Mouse (Mus musculus) hindbrain, embryonic 11.5 days (tissue): Measurements from ENCODE around the gene Bub3. TPM values are rescaled to one million over a fixed set of nuclear protein-coding genes. Genes with fewer than 3 reads are reported as not detected.
A peak's percentile ranks its signal among the peaks of the same experiment; 100 is the strongest.

Source experiments
- ATAC-seq: fragments of 200-750 bp; cut with Nextera tagmentation; 2 replicates; pipeline ENCODE4 v1.8.0; 2017; ENCODE audit warnings: mild to moderate bottlenecking, moderate TSS enrichment, moderate library complexity; ENCODE audit not compliant: low FRiP score
- DNase-seq: peaks from one replicate; pipeline ENCODE4 v3.0.0-alpha.2; 2015; ENCODE audit warnings: low spot score
- H3K27ac ChIP-seq: fragments of 300-500 bp; sonication (generic); 2 replicates; pipeline ENCODE4 v1.5.1; 2014; ENCODE audit warnings: mild to moderate bottlenecking, low read depth, low read length
- H3K27me3 ChIP-seq: fragments of 300-500 bp; sonication (generic); 2 replicates; pipeline ENCODE4 v1.6.1; 2014; ENCODE audit warnings: mild to moderate bottlenecking, low read length, moderate library complexity, mixed read lengths; ENCODE audit not compliant: control insufficient read depth, insufficient read depth
- H3K36me3 ChIP-seq: fragments of 300-500 bp; sonication (generic); 2 replicates; pipeline ENCODE4 v1.6.1; 2014; ENCODE audit warnings: mild to moderate bottlenecking, low read length, moderate library complexity, mixed read lengths; ENCODE audit not compliant: control insufficient read depth, insufficient read depth
- H3K4me1 ChIP-seq: fragments of 300-500 bp; sonication (generic); replicated peaks from 2 replicates; pipeline ENCODE4 v1.6.1; 2014; ENCODE audit warnings: low read length, mixed read lengths; ENCODE audit not compliant: control insufficient read depth, insufficient read depth
- H3K4me2 ChIP-seq: fragments of 300-500 bp; sonication (generic); replicated peaks from 2 replicates; pipeline ENCODE4 v1.6.1; 2014; ENCODE audit warnings: mild to moderate bottlenecking, low read depth, low read length
- H3K4me3 ChIP-seq: fragments of 300-500 bp; sonication (generic); 2 replicates; pipeline ENCODE4 v1.5.1; 2014; ENCODE audit warnings: low read depth, low read length
- H3K9ac ChIP-seq: fragments of 300-500 bp; sonication (generic); 2 replicates; pipeline ENCODE4 v1.6.1; 2014; ENCODE audit warnings: low read depth, low read length
- H3K9me3 ChIP-seq: fragments of 300-500 bp; sonication (generic); 2 replicates; pipeline ENCODE4 v1.6.1; 2016; ENCODE audit warnings: low read length; ENCODE audit not compliant: control insufficient read depth
- WGBS: fragments of 180-500 bp; shearing (Covaris S2); extraction: QIAGEN DNeasy Blood & Tissue Kit; methylation state at CpG from one replicate; pipeline ENCODE4 v1.1.7; 2014; 5-methylcytosine and 5-hydroxymethylcytosine counted together
- polyA plus RNA-seq: library from polyadenylated mRNA; unstranded; fragments of >200 nt; fragmentation: Nextera tagmentation; extraction: Ambion mirVana; gene quantifications from 2 replicates; pipeline ENCODE4 v1.2.1, GENCODE M21; 2014

The Bub3 gene
- polyA plus RNA-seq, 1 experiment from 2014 or later: 278 TPM

DNA sequence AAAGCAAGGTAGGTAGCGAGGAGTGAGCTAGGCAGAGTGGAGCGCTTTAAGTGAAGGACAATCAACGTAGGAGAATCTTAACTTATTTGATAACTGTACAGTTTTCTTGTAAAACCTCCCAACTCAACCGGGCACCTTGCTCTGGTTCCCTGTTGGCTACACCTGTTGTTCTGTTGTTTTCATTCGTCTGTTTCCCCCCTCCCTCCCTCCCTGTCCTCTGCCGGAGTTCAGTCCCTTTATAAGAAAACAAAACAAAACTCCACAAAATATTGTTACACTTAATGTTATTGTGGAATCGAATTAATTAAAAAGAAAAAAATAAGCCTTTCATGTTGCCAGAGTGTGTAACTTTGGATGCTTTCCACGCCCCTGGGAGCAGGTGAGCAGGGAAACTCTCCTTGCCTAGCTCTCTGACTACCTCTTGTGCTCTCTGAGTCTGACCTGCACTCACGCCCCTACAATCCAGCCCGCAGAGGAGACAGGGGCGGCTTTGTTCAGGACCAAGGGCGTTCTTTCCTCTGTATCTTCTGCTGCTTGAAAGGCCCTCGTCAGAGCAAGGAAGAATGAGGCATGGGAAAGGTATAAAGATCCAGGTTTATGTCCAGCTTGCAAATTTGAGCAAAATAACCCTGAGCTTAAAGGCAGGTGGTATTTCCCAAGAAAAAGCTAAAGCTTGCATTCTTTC is 14.2 kb upstream of the Bub3 start:
- Histone ChIP-seq H3K9ac (no peak overlapping the region), H3K4me1 (peaks cover 19% of the 10 kb centered on the region), H3K4me2 (0 out of 2 replicates have a peak overlapping the region, but pooled peaks have one; percentile 4), H3K9me3 (no peaks in the 10 kb centered on the region), H3K4me3 (no peak overlapping the region), H3K27me3 (peaks cover 96% of the 10 kb centered on the region), H3K36me3 (no peaks in the 10 kb centered on the region), H3K27ac (no peak overlapping the region)
- ATAC-seq: no peak
- WGBS: 2% methylated on average over 13 of the region's 13 CpGs
- DNase-seq: peak; percentile 48

DNA sequence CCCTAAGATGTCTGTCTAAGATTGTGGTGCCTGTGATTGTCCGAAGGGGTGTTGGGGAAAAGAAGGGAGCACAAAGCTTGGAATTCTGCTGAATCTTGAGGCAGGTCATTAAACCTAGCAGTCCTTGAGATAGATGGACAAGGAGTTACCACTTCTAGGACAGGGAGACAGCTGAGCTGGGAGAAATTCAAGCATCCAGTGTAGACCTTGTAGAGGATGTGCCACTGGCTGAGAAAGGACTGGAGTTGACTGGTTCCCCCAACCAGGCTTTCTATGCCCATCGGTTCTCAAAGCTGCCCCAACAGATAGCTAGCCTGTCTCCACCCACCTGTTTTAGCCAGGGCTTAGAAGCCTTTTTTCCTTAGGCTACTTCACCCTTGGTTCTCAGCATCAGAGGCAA is 13.6 kb upstream of the Bub3 start:
- 5% methylated on average over 2 of the region's 2 CpGs for WGBS
- ATAC-seq (no peak), DNase-seq (peak; percentile 54)
- Histone ChIP-seq H3K9me3 (no peaks in the 10 kb centered on the region), H3K27me3 (peaks cover 96% of the 10 kb centered on the region), H3K4me1 (peaks cover 18% of the 10 kb centered on the region), H3K4me3 (no peak overlapping the region), H3K9ac (no peak overlapping the region), H3K4me2 (no peak overlapping the region), H3K27ac (no peak overlapping the region), H3K36me3 (no peaks in the 10 kb centered on the region)

DNA sequence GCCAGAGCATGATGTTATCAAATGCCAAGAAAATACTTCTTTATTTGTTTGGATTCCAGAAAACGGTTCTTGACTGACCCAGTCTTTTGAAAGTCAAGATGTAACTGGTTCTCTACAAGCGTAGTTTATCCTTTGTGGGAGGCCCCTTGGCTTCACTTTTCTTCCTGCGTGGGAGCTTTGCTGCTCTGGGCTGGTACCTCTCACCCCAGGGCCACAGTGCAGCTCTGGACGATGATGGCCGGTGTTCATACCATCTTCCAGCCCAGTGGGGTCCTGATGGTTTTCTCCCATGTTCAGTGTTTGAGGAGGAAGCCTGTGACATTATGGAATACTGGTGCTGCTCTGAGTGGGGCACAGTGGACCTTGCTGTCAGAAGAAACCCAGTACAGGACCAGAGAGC is 12.5 kb upstream of the Bub3 start:
- H3K9me3 ChIP-seq: no peaks in the 10 kb centered on the region
- H3K4me3 ChIP-seq: no peak overlapping the region
- no peak overlapping the region for H3K9ac ChIP-seq
- ATAC-seq (no peak), DNase-seq (peak; percentile 44)
- peaks cover 13% of the 10 kb centered on the region for H3K4me1 ChIP-seq
- WGBS: 4% methylated on average over 5 of the region's 5 CpGs
- no peak overlapping the region for H3K4me2 ChIP-seq
- H3K27me3 ChIP-seq: peaks cover 96% of the 10 kb centered on the region
- H3K27ac ChIP-seq: no peak overlapping the region
- no peaks in the 10 kb centered on the region for H3K36me3 ChIP-seq

DNA sequence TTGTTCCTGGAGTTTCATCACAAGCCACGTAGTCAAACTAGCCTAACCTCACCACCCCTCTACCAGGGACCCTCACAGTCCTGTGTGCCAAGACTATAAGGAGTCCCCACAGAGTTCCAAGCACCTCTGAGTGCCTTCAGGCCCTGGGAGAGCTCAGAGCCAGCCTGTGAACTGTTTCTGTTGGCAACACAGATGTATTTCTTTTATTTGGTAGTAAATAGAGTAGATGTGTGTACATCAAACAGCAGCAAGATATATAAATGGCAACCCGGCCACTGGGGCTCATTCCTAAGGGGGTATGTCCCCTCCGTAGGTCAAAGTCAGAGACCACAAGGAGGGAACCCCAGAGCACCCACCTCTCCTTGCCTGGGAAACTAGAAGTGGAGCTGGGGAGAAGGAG is 11.5 kb upstream of the Bub3 start, which contains the start of gene Hmx2:
Gene Hmx2, plus strand, starts transcription at position 301 of the 400 bp plus-strand sequence.
- Histone ChIP-seq H3K27me3 (peaks cover 96% of the 10 kb centered on the region), H3K4me1 (peaks cover 7% of the 10 kb centered on the region), H3K4me3 (no peak within 1 kb of the TSS), H3K36me3 (no peaks in the 10 kb centered on the region), H3K9ac (no peak within 1 kb of the TSS), H3K4me2 (no peak within 1 kb of the TSS), H3K9me3 (no peaks in the 10 kb centered on the region), H3K27ac (no peak within 1 kb of the TSS)
- ATAC-seq: no peak
- DNase-seq: no peak
- WGBS: 4% methylated on average over 3 of the region's 3 CpGs

DNA sequence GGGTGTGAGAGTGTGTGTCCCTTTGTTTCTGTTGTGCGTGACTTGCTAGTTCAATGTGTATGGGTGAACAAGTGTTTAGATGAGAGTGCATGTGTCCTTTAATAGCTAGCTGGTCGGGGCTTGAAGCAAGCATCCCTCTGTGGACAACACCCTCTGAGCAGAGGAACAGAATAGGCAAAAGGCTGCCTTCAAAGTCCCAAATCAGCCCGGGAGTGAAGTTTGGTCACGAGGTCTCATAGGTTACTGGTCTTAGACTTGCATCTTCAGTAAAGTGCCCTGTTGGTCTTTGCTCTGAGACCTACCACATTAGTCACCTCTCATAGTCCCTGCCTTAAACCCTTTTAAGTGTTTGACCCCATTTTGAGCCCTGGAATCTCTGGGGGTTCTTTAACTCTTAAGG is 8.6 kb upstream of the Bub3 start:
- 0% methylated on average over 4 of the region's 4 CpGs for WGBS
- H3K4me2 ChIP-seq: no peak overlapping the region
- H3K36me3 ChIP-seq: no peaks in the 10 kb centered on the region
- no peak overlapping the region for H3K4me3 ChIP-seq
- ATAC-seq (no peak), DNase-seq (peak; percentile 47)
- no peak overlapping the region for H3K27ac ChIP-seq
- H3K4me1 ChIP-seq: peaks cover 14% of the 10 kb centered on the region; the same call in 1 of the 2 replicates
- H3K9me3 ChIP-seq: no peaks in the 10 kb centered on the region
- H3K27me3 ChIP-seq: peaks cover 97% of the 10 kb centered on the region
- H3K9ac ChIP-seq: no peak overlapping the region

DNA sequence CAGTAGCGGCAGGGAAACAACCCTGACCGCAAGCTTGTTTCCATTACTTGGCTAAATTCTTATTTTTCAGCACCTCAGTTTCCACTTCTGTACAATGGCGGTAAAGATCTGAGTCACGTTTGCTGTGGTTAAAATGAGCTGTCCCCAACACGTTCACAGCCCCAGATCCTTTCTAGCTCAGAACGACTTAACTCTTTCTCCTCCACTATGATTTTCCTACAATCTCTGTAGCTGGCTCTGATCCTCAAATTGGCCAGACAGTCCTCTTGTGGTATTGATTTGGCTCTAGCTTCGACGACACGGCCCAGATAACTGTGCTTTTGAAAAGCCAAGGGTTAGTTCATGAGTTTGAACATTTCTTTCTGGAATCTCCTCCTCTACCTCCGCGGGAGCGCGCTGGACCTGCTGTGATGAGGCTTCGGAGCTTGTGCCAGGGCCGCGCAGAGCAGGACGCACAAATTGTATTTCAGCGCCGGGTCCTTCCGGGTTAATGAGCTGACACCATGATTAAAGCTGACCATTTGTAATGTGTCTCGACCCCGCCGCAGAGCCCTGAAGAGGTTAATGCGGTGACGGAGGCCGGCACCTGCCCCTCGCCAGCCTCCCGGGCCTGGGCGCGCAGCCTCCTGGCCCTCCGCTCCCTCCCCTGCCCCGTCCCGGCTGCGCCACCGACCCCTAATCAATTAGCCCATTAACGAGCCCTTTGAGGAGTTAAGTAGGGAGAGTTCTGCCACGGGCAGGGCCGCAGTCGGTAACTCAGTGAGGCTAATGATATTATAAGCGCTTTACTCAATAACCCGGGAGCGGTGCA is 7.9 kb upstream of the Bub3 start:
- Histone ChIP-seq H3K9me3 (no peaks in the 10 kb centered on the region), H3K4me2 (no peak overlapping the region), H3K9ac (no peak overlapping the region), H3K27me3 (peaks cover 97% of the 10 kb centered on the region), H3K27ac (no peak overlapping the region), H3K4me1 (peaks cover 14% of the 10 kb centered on the region; the same call in 1 of the 2 replicates), H3K4me3 (0 out of 2 replicates have a peak overlapping the region, but pooled peaks have one; percentile 1), H3K36me3 (no peaks in the 10 kb centered on the region)
- peak; percentile 28 for ATAC-seq
- WGBS: under 1% methylated on average over 42 of the region's 42 CpGs
- peak; percentile 64 for DNase-seq

DNA sequence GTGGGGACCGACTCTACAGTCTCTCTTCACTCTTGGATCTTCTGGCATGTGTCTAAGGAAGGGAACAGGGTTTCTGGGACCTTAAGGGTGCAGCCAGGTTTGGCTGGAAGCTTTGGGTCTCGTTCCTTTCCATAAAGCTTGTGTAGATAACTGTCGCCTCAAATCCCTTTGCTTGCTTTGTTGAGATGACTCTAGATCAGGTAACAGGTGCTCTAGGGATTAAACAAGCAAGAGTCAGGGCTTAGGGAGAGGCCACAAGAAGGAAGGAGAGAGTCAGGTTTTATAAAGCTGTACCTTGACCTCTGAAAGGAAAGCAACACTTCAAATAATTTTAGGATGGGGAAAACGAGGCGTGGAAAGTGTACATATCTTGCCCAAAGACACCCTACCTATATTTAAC is 7.2 kb upstream of the Bub3 start:
- 0 out of 2 replicates have a peak overlapping the region, but pooled peaks have one; percentile 1 for H3K4me3 ChIP-seq
- DNase-seq: no peak

DNA sequence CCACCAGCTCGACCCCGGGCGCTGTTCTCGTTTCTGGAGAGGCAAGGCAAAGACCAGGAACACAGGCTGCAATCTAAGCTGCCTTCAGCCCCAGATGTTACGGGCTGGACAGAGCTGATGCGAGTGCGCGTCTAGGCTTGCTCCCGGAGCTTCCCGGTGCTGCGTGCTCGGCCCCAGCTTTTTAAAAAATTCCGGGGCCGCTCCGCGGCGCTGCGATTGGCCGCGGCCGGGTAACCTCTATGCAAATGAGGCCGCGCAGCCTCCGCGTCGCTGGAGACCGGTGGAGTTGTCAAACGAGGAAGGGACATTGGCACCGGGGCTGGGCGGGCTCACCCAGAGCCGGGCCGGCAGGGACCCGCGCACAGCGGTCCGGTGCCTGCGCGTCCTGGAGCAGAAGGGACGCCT is 6.2 kb upstream of the Bub3 start:
- Histone ChIP-seq H3K9me3 (no peaks in the 10 kb centered on the region), H3K9ac (no peak overlapping the region; the same call in 1 of the 2 replicates)

More for the DNA sequence above, 7.2 kb upstream of the Bub3 start:
- no peak overlapping the region for H3K27ac ChIP-seq
- ATAC-seq: no peak
- no peaks in the 10 kb centered on the region for H3K9me3 ChIP-seq
- no peaks in the 10 kb centered on the region for H3K36me3 ChIP-seq
- no peak overlapping the region for H3K4me2 ChIP-seq
- peaks cover 14% of the 10 kb centered on the region; the same call in 1 of the 2 replicates for H3K4me1 ChIP-seq
- under 1% methylated on average over 5 of the region's 5 CpGs for WGBS
- H3K9ac ChIP-seq: no peak overlapping the region
- H3K27me3 ChIP-seq: peaks cover 98% of the 10 kb centered on the region

More for the DNA sequence above, 6.2 kb upstream of the Bub3 start:
- DNase-seq: peak; percentile 72
- H3K4me3 ChIP-seq: peak overlapping the region; percentile 37
- peaks cover 96% of the 10 kb centered on the region for H3K27me3 ChIP-seq
- peak overlapping the region; percentile 66 for H3K4me2 ChIP-seq
- no peaks in the 10 kb centered on the region for H3K36me3 ChIP-seq
- H3K4me1 ChIP-seq: peaks cover 14% of the 10 kb centered on the region; the same call in 1 of the 2 replicates
- peak overlapping the region; percentile 54; the same call in 1 of the 2 replicates for H3K27ac ChIP-seq
- under 1% methylated on average over 39 of the region's 39 CpGs for WGBS
- ATAC-seq: peak; percentile 70
